Mouse (Mus musculus): ENCODE data around the gene Rps12.

GRCm38 (mm10) chr10:23812438-23812759, 25.3 kb upstream of the Rps12 start:
- TF ChIP-seq CTCF (IDR thresholded peaks at IDR 0.05; ENCODE audit: low read depth): no peak
- no peak for TF ChIP-seq EP300 (IDR thresholded peaks at IDR 0.05; ENCODE audit: low read depth)
